Mouse (Mus musculus) NIH3T3 (cell line): ENCODE measurements around the gene Tbx22.

Experiments
- DNase-seq: peaks from one replicate; pipeline ENCODE4 v3.0.0-alpha.2; 2012; ENCODE audit warnings: low read depth

Tbx22 gene

GRCm38 (mm10) chrX:107667664-107668063, at the start of gene Tbx22:
Gene Tbx22, plus strand, starts transcription at chrX:107667964.
- no peak for DNase-seq

- DNase-seq, result no peak
Measured at GRCm38 (mm10) chrX:107668677-107669076, 913 bp downstream of the Tbx22 start.

- DNase-seq, result peak; percentile 1
Measured at GRCm38 (mm10) chrX:107679203-107679602, 11.4 kb downstream of the Tbx22 start.

GRCm38 (mm10) chrX:107708584-107708983, 40.8 kb downstream of the Tbx22 start:
- DNase-seq, result no peak

- no peak for DNase-seq
Measured at GRCm38 (mm10) chrX:107723541-107723940, 55.8 kb downstream of the Tbx22 start.
